Mouse (Mus musculus) c-Kit-positive CD71-negative TER-119-negative erythroid progenitor cells, embryonic 14.5 days (primary cell): ENCODE results near the gene Gsc.
"Not testable (repeated sequence)": the region's sequence is repeated elsewhere in the genome, so short reads cannot be mapped to it uniquely, and the experiment has no call there.

Experiments
- DNase-seq: peaks from one replicate; pipeline ENCODE4 v3.0.0-alpha.2; 2013; ENCODE audit warnings: low read depth

Gene Gsc

DNA sequence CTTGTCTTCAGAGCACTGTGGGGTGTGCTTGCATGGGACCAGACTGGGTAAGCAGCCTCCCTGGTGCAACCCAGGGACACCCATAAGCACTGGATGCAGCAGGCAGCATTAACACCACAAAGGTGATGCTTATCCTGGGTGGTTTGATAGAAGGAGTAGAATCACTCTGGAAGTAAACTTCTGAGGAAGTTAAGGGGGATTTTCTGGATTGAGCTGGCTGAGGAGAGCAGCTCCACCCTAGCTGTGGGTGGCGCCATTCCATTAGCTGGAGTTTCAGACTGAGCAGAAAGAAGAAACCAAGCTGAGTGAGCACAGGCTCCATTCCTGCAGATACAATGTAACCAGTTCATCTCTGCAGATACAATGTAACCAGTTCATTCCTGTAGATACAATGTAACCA lies 20.1 kb downstream of the Gsc start:
- no peak for DNase-seq

DNA sequence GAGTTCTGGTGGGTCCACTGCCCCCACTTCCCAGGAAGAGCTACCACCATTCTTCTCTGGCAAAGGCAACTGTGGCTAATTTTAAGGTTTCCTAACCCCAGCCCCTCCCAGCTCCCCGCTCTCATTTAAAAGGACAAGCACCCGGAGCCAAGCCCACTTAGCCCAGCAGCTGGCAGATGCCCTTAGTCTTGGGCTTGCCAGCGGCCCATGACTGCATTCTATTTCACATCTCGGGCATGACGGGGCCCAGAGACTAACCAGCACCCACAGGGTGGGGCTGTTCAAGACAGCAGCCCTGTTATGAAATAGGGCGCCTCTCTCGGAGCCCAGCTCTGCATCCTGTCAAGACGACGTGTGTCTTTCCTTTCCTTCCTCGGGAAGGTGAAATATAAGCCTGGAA lies 22.9 kb downstream of the Gsc start:
- DNase-seq, result no peak

DNA sequence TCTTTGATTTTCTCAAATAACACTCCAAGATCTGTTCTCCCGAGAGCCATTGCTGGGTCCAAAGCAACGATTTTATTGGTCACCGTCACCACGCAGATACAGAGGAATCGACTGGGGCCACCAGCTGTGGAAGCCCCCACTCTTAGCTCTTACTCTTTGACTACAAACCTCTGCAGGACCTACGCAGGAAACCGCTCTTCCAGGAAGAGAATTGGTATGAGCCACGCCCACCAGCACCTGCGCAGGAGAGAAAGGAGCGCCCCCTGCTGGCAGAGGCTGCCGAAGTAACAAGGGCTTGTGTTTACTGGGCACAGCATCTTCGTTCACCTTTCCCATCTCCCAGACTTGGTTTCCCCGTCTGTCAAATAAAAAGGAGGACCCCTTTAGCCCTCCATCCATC lies 25.0 kb downstream of the Gsc start:
- no peak for DNase-seq

DNA sequence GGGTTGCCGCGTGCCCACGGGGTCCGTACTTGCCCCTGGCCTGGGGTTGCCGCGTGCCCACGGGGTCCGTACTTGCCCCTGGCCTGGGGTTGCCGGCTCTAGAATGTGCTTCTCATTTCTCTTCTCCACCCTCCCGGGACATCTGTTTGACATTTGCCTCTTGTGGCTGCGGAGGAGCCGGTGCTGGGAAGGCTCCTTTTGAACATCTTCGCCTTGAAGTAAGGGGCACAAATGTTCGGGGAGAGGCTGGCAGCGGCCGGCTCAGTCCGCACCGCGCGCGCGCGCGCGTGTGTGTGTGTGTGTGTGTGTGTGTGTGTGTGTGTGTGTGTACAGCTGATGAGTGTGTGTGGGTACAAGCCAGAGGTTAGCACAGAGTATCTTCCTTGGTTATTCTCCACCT lies 26.1 kb downstream of the Gsc start:
- not testable (repeated sequence) for DNase-seq

DNA sequence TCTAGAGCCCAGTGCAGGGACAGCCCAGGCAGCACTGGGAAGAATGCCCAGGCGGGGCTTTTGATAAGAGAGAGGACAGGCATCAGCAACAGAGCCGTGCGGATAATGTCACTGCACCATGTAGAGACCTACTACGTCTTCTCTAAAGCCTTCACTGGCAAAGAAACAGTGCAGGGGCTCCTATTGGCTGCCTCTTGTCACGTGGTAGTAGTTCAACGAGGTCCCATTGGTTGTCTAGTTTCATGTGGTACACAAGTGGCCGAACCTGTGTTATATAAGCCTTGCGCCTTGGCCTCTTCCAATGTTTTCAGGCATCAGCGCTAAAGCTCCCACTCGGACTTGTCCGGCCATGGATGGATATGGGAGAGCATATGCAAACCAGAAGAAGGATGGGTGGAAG lies 29.4 kb downstream of the Gsc start:
- no peak for DNase-seq

DNA sequence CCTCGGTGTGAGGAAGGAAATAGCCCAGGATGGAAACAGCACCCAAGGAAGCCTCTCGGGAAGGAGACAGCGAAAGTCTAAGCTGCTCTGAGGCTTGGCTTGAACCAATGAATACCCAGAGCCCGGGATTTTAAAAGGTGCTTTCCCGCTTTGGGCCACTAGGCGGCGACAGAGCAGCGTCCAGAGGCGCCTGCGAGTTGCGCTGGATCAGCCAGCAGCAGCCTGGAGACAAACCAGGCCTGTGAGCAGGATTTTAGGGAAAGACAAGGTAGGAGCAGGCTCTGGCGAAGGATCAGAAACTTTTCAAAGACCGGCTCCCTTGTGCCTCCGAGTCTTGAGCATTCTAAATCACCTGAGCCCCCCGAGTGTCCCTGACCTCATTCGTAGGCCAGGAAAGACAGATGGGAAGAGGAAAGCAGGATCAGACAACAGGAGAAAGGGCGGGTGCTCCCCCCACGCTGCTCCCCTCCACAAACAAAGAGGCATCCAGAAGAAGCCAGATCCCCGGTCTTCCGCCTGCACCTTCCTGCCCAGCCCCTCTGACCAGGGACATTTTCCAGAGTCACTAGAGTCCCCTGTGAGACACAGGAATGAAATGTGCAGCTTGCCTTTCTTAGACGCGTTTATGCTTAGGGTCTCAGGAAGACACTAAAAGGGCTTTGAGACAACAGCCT lies 32.9 kb downstream of the Gsc start:
- peak; percentile 39 for DNase-seq

DNA sequence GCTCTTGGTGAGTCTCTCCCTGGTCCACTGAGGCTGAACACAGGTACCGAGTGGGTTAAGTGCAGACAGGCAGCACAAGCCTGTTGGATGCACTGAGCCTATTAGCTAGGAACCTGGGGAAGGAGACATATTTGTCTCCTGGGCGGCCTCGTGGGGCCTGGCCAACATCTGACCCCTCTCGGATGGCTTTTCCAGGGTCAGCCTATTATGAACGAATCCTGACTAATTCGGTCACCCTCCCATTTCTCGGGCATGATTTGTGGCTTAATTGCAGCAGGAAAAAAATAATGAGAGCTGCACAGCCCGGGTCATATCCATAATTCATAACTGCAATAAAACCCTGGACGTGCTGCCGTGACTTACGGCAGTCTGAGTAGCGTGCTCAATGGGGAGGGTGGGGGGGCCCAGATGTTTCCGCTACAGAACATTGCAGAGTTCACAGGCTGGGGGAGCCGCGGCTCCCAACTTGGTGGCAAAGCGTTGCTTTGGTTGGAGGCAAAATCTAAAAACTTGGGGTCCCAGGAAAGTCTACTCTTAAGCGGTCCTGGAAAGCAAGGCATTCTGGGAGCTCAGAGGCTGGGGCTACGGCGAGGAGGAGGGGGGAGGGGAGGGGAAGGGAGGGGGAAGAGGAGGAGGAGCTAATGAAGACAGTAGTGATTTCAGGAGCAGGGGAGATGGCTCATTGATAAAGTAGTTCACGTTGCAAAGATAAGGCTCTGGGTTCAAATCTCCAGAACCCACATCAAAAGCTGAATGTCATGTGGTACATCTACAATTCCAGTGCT lies 39.0 kb downstream of the Gsc start:
- DNase-seq, result no peak

DNA sequence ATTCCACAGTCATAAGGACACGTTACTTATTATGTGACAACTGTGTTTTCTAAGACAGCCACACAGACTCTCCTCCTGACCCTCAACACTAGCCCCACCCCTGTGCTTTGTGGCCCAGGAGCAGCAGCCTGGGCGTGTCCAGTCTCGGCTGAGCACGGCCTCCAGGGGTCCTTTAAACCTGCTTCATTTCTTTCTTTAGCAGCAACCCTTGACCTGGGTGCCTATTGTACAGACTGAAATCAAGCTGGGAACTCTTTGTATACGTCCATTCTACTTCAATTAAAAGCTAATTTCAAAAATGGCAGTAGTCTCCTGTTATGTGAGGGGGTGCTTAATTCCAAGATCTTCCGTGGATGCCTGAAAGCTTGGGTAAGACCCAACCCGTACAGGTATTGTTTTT lies 39.9 kb downstream of the Gsc start:
- no peak for DNase-seq

DNA sequence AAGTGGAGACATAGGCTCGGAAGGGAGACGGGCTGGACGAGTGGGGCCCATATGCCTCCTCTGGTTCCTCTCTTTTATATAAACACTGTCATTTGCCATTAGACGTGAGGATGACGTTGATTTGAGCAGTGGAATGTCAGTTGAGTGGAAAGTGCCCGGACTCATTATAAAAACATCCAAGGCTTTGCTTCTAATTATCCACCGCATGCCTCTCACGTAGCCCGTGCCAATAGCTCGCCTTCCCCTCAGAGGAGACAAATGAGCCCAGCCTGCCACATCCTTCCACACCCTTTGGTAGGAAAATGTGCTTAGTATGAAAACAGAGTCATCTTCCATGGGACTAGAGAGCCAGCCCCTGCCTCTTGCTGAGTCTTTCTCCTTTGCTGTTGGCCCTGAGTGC lies 41.8 kb downstream of the Gsc start:
- no peak for DNase-seq

DNA sequence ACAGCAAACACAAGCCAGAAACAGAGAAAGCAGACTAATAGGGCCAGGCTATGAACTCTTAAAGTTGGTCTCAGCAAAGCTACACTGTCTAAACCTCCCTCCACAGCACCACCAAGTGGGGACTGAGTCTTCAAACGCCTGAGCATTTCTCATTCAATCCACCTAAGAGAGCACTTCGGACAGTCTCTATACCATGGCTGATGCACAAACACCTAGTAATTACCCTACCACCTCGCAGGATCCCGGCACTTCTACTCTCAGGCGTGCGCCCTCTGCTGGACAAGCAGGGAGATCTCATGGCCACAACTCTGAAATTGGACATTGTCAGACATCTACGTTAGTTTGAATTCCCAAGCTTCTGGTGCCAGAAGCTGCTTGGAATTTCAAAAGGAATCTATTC lies 46.2 kb downstream of the Gsc start:
- DNase-seq, result peak; percentile 29

DNA sequence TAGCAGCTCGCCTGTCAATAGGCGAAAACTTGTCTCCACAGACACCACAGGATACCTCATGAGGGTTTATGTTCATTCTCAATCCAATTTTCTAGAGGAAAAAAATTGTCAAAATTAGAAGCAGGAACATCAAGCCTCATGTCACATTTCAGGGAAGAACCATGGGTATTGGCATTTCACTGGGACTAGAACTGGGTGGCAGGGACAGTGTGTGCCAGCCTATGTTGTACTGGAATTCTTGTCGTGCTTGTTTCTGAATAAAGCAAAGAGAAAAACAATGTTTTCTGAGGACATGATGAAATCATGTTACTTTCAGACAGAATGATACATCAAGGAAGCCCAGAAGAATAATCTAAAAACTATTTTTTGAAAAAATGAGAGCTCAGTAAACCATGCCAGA lies 47.5 kb downstream of the Gsc start:
- DNase-seq, result no peak

DNA sequence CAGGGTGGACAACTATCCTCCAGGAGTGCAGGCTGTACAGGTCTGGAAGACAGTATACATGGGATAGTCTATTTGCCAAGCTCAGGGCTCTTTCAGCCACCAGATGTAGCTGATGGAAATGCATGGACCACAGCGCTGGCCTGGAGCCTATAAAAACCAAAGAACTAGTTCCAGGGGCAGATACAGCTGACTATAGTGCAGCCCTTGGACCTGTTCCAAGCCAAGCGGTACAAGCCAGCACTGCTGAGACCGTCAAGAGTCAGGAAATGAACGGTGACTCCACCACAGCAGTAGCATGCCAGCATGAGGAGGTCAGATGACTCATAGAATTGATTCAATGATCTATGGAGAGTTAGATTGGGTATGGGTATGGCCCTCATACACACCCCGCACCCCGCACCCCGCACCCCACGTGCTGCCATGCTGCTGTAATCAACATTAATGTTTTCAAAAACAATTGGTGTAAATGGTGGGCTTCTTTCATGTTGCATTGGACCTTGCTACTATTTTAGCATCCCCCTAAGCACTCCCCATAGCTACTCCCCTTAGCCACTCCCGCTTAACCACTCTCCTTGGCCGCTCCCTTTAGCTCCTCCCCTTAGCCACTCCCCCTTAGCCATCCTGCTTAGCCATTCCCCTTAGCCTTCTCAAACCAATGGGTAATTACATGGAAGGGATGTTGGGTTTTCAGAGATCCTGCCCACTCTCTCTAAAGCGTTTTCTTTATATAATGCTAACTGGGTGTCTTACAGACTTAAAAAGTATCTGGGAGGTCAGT lies 50.3 kb downstream of the Gsc start:
- no peak for DNase-seq
